Mouse (Mus musculus) heart, adult 2 months (tissue): ENCODE measurements around the gene Bri3bp.

Experiments used
- CTCF ChIP-seq: fragments of 200-600 bp; IDR thresholded peaks from 2 replicates; pipeline ENCODE4 v1.8.1; 2022; ENCODE audit warnings: antibody characterized with exemption, mild to moderate bottlenecking, moderate library complexity
- POLR2A ChIP-seq: fragments of 200-500 bp; IDR thresholded peaks from 2 replicates; pipeline ENCODE4 v1.6.1; 2011; ENCODE audit warnings: mild to moderate bottlenecking, low read depth, low read length, control low read depth; ENCODE audit not compliant: insufficient read depth

- no peak for TF ChIP-seq CTCF
- no peak for TF ChIP-seq POLR2A
Measured at GRCm38 (mm10) chr5:125491107-125491506, 49.7 kb downstream of the Bri3bp start.
